Mouse (Mus musculus): ENCODE data around the gene Cnnm1.

- TF ChIP-seq CTCF (IDR thresholded peaks at IDR 0.05; ENCODE audit: low read depth), result no peak
- TF ChIP-seq EP300 (optimal IDR thresholded peaks at IDR 0.05), result no peak
These were observed 19.7 kb downstream of the Cnnm1 start for GRCm38 (mm10) chr19:43459948-43460347.
